Mouse (Mus musculus) intestine, embryonic 14.5 days (tissue): ENCODE measurements around the gene Cmtm7. TPM values are rescaled to one million over a fixed set of nuclear protein-coding genes. Genes with fewer than 3 reads are reported as not detected.

Experiments used
- ATAC-seq: fragments of 200-750 bp; cut with Nextera tagmentation; replicated peaks from 2 replicates; pipeline ENCODE4 v1.8.0; 2017; ENCODE audit warnings: low read depth, moderate number of reproducible peaks, moderate TSS enrichment, moderate library complexity; ENCODE audit not compliant: low FRiP score, low TSS enrichment
- DNase-seq: peaks from one replicate; pipeline ENCODE4 v3.0.0-alpha.2; 2018; ENCODE audit warnings: low spot score
- H3K27ac ChIP-seq: fragments of 300-500 bp; sonication (generic); 2 replicates; pipeline ENCODE4 v1.5.1; 2014; ENCODE audit warnings: low read depth, mild to moderate bottlenecking, control low read depth
- H3K27me3 ChIP-seq: fragments of 300-500 bp; sonication (generic); replicated peaks from 2 replicates; pipeline ENCODE4 v1.6.1; 2014; ENCODE audit warnings: low read length, control low read depth; ENCODE audit not compliant: control insufficient read depth, insufficient read depth
- H3K36me3 ChIP-seq: fragments of 300-500 bp; sonication (generic); 2 replicates; pipeline ENCODE4 v1.6.1; 2014; ENCODE audit warnings: low read length, control low read depth; ENCODE audit not compliant: control insufficient read depth, insufficient read depth
- H3K4me1 ChIP-seq: fragments of 300-500 bp; sonication (generic); replicated peaks from 2 replicates; pipeline ENCODE4 v1.6.1; 2014; ENCODE audit warnings: low read length, control low read depth, mixed read lengths; ENCODE audit not compliant: control insufficient read depth, insufficient read depth
- H3K4me2 ChIP-seq: fragments of 300-500 bp; sonication (generic); 2 replicates; pipeline ENCODE4 v1.6.1; 2014; ENCODE audit warnings: low read length
- H3K4me3 ChIP-seq: fragments of 300-500 bp; sonication (generic); 2 replicates; pipeline ENCODE4 v1.5.1; 2014; ENCODE audit warnings: low read depth, low read length, control low read depth, mixed read lengths
- H3K9ac ChIP-seq: fragments of 300-500 bp; sonication (generic); 2 replicates; pipeline ENCODE4 v1.6.1; 2014; ENCODE audit warnings: mild to moderate bottlenecking, low read length
- H3K9me3 ChIP-seq: fragments of 300-500 bp; sonication (generic); 2 replicates; pipeline ENCODE4 v1.6.1; 2016; ENCODE audit warnings: low read length, control low read depth; ENCODE audit not compliant: control insufficient read depth
- WGBS: fragments of 180-500 bp; shearing (Covaris S2); extraction: QIAGEN DNeasy Blood & Tissue Kit; methylation state at CpG from one replicate; pipeline ENCODE4 v1.1.7; 2014; 5-methylcytosine and 5-hydroxymethylcytosine counted together
- polyA plus RNA-seq: library from polyadenylated mRNA; unstranded; fragments of >200 nt; fragmentation: Nextera tagmentation; extraction: Ambion mirVana; gene quantifications from 2 replicates; pipeline ENCODE4 v1.2.1, GENCODE M21; 2014

Gene Cmtm7
- 96.5 and 101 TPM in 2 replicates for polyA plus RNA-seq

GRCm38 (mm10) chr9:114781526-114782212 is at the start of gene Cmtm7:
Gene Cmtm7, minus strand, starts transcription at chr9:114781856.
- Histone ChIP-seq H3K4me1 (peaks cover 17% of the 10 kb centered on the region), H3K27ac (peak within 1 kb of the TSS; percentile 80), H3K9me3 (no peaks in the 10 kb centered on the region), H3K4me2 (peak within 1 kb of the TSS; percentile 93), H3K27me3 (no peaks in the 10 kb centered on the region), H3K4me3 (peak within 1 kb of the TSS; percentile 56), H3K9ac (peak within 1 kb of the TSS; percentile 74), H3K36me3 (no peaks in the 10 kb centered on the region)
- WGBS = 1% methylated on average over 54 of the region's 54 CpGs
- ATAC-seq (peak; percentile 88), DNase-seq (peak; percentile 86)

- Histone ChIP-seq H3K9me3 (no peaks in the 10 kb centered on the region), H3K27ac (no peak overlapping the region), H3K27me3 (no peaks in the 10 kb centered on the region), H3K4me3 (no peak overlapping the region), H3K9ac (no peak overlapping the region), H3K4me2 (no peak overlapping the region), H3K36me3 (no peaks in the 10 kb centered on the region), H3K4me1 (no peaks in the 10 kb centered on the region)
- WGBS = 51% methylated on average over 7 of the region's 7 CpGs
- ATAC-seq (no peak), DNase-seq (no peak)
These were observed 48.7 kb upstream of the Cmtm7 start for GRCm38 (mm10) chr9:114830351-114830750.

GRCm38 (mm10) chr9:114829669-114830068 is 48.0 kb upstream of the Cmtm7 start:
- Histone ChIP-seq H3K27me3 (no peaks in the 10 kb centered on the region), H3K4me3 (no peak overlapping the region), H3K4me1 (no peaks in the 10 kb centered on the region), H3K4me2 (no peak overlapping the region), H3K36me3 (no peaks in the 10 kb centered on the region), H3K27ac (no peak overlapping the region), H3K9me3 (no peaks in the 10 kb centered on the region), H3K9ac (no peak overlapping the region)
- 89% methylated on average over 8 of the region's 8 CpGs for WGBS
- ATAC-seq = no peak
- no peak for DNase-seq

DNA sequence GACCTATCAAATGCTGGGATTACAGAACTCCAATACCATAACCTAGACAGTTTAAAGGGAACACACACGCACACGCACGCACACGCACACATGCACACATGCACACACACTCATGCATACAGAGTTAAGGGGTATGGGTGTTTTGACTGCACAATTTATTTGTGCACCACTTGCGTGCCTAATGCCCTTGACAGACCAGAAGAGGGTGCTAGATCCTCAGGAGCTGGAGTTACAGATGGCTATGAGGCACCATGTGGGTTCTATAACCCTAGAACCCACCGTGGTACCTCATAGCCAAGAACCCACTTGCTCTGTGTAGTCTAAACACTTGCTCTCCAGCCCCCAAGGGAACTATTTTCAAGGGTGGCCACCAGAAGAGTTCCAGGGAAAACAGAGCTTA is 46.7 kb upstream of the Cmtm7 start:
- ATAC-seq = no peak
- Histone ChIP-seq H3K27me3 (no peaks in the 10 kb centered on the region), H3K9ac (no peak overlapping the region), H3K27ac (no peak overlapping the region), H3K4me2 (no peak overlapping the region), H3K36me3 (no peaks in the 10 kb centered on the region), H3K4me1 (no peaks in the 10 kb centered on the region), H3K4me3 (no peak overlapping the region), H3K9me3 (no peaks in the 10 kb centered on the region)
- WGBS = 96% methylated on average over 6 of the region's 6 CpGs
- DNase-seq = no peak

- no peaks in the 10 kb centered on the region for H3K36me3 ChIP-seq
- ATAC-seq (no peak), DNase-seq (no peak)
- no peak overlapping the region for H3K9ac ChIP-seq
- no peak overlapping the region for H3K4me3 ChIP-seq
- no peaks in the 10 kb centered on the region for H3K27me3 ChIP-seq
- H3K9me3 ChIP-seq = no peaks in the 10 kb centered on the region
- H3K4me2 ChIP-seq = no peak overlapping the region
- no peak overlapping the region for H3K27ac ChIP-seq
- WGBS = 32% methylated on average over 1 of the region's 1 CpGs
- no peaks in the 10 kb centered on the region for H3K4me1 ChIP-seq
These were observed 45.7 kb upstream of the Cmtm7 start for GRCm38 (mm10) chr9:114827242-114827852.

DNA sequence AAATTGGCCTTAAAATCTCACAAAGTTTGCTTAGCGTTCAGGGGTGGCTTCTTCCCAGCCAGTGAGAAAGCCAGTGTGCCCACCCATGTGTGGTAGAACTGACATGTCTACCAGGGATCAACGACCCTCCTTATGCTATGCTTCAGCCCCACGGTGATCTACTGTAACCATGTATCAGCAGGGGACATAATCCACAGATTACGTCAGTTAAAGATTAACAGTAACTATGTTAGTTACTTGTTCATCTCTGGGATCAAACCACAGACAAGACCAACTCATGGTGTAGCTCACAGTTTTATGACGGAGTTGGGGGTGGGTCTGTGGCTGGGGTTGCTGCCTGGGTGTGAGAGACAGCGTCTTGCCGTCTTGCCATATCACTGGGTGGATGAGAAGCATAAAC is 42.5 kb upstream of the Cmtm7 start:
- Histone ChIP-seq H3K36me3 (no peaks in the 10 kb centered on the region), H3K27me3 (no peaks in the 10 kb centered on the region), H3K9me3 (no peaks in the 10 kb centered on the region), H3K27ac (no peak overlapping the region), H3K4me2 (no peak overlapping the region), H3K4me1 (no peaks in the 10 kb centered on the region), H3K4me3 (no peak overlapping the region), H3K9ac (no peak overlapping the region)
- 91% methylated on average over 7 of the region's 7 CpGs for WGBS
- DNase-seq = no peak
- ATAC-seq = no peak

GRCm38 (mm10) chr9:114821548-114822289 is 40.1 kb upstream of the Cmtm7 start:
- H3K36me3 ChIP-seq = no peaks in the 10 kb centered on the region
- H3K27me3 ChIP-seq = no peaks in the 10 kb centered on the region
- H3K4me2 ChIP-seq = no peak overlapping the region
- no peak overlapping the region for H3K9ac ChIP-seq
- H3K4me3 ChIP-seq = no peak overlapping the region
- H3K27ac ChIP-seq = no peak overlapping the region
- DNase-seq (no peak), ATAC-seq (no peak; the same call in 1 of the 2 replicates)
- H3K9me3 ChIP-seq = no peaks in the 10 kb centered on the region
- no peaks in the 10 kb centered on the region for H3K4me1 ChIP-seq
- WGBS = 67% methylated on average over 15 of the region's 15 CpGs

DNA sequence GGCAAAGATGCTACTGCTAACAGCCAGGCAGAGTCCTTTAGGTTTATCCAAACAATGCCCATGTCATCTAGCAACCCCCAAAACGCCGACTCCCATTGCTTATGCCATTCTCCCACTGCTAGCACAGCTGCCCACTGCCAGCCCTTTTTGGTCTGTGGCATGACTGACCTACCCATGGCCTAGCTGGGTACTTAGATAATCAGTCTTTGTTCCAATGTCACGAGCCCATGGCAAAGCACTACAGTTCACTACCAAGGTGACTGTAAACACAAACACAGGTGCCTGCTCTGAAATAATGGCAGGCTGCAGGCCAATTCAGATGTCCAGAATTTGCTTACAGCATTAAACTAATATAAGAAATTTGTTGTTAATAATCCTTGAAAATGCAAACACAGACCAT is 37.3 kb upstream of the Cmtm7 start:
- H3K4me2 ChIP-seq = no peak overlapping the region
- no peaks in the 10 kb centered on the region for H3K4me1 ChIP-seq
- 78% methylated on average over 3 of the region's 3 CpGs for WGBS
- no peak overlapping the region for H3K4me3 ChIP-seq
- DNase-seq (no peak), ATAC-seq (no peak)
- no peaks in the 10 kb centered on the region for H3K9me3 ChIP-seq
- no peaks in the 10 kb centered on the region for H3K36me3 ChIP-seq
- no peaks in the 10 kb centered on the region for H3K27me3 ChIP-seq
- no peak overlapping the region for H3K27ac ChIP-seq
- no peak overlapping the region for H3K9ac ChIP-seq
